In the genomic region with DNA sequence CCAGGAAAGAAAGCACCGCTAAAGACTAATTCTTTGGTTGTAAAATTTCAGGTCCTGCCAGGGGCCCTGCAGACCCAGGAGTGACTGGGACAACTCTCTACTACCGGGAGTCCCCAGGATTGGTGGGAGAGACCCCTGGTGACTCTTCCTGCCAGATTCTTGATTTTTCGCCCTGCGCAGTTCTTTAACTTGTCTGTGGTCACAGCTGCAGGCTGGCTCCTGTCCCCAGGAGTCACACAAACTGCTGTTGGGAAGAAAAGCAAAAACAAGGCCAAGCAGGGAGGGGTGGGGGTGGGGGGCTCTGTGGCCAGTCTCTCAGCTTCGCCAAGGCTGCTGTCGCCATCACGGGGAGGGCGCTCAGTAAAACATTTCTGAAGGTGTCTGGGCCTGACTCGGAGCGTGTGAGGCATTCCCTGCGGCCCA, we compare ENCODE assay signal across 27 mouse cellular contexts. TPM values are rescaled to one million over a fixed set of nuclear protein-coding genes. Genes with fewer than 3 reads are reported as not detected.
A peak's percentile ranks its signal among the peaks of the same experiment; 100 is the strongest.
DNase-seq lines count a peak whose midpoint lies in the region; ATAC-seq and TF ChIP-seq lines count a peak whose summit lies in the region.
"Had no signal": no experiment of that assay in that cellular context is flagged by ENCODE, and none has a peak within 500 bp of the region (broad histone marks: within the 10 kb centered on the region; RNA-seq: fewer than 3 reads in every experiment).

No protein-coding gene starts in this region.

- H3K4me3 ChIP-seq in heart, embryonic 11.5 days (ENCODE audit: low read depth, low read length): peak overlapping the region; percentile 13
- H3K4me3 ChIP-seq in liver, embryonic 11.5 days (ENCODE audit: low read depth, low read length): no peak overlapping the region
- H3K4me3 ChIP-seq in liver, embryonic 12.5 days: no peak overlapping the region
- H3K4me3 ChIP-seq in E14TG2a.4 (replicated peaks; ENCODE audit: low read length): peak overlapping the region; percentile 32; the same call in 1 of the 2 replicates
- H3K4me3 ChIP-seq in limb, embryonic 11.5 days (ENCODE audit: low read depth, low read length): peak overlapping the region; percentile 9; the same call in 1 of the 2 replicates
- H3K4me3 ChIP-seq: hindbrain, embryonic 12.5 days; megakaryocyte, embryonic 14.5 days; neural tube, embryonic 12.5 days; stomach, embryonic 15.5 days had no signal

- no peak for TF ChIP-seq CTCF in E14TG2a.4 (conservative IDR thresholded peaks at IDR 0.05; ENCODE audit: low read length)

- no peak for ATAC-seq in heart, embryonic 11.5 days (replicated peaks; ENCODE audit: insufficient number of reproducible peaks, low FRiP score, low TSS enrichment)
- ATAC-seq in liver, embryonic 11.5 days (replicated peaks; ENCODE audit: low FRiP score): no peak
- no peak for ATAC-seq in liver, embryonic 12.5 days
- ATAC-seq in limb, embryonic 11.5 days (ENCODE audit: insufficient number of reproducible peaks, low FRiP score, low TSS enrichment, low read depth): no peak

- H3K27me3 ChIP-seq in heart, embryonic 11.5 days (ENCODE audit: control insufficient read depth, insufficient read depth, low read length): peaks cover 77% of the 10 kb centered on the region
- H3K27me3 ChIP-seq in liver, embryonic 11.5 days (replicated peaks; ENCODE audit: control insufficient read depth, insufficient read depth, low read length): peaks cover 100% of the 10 kb centered on the region
- peaks cover 100% of the 10 kb centered on the region for H3K27me3 ChIP-seq in liver, embryonic 12.5 days (replicated peaks)
- peaks cover 99% of the 10 kb centered on the region for H3K27me3 ChIP-seq in E14TG2a.4 (ENCODE audit: insufficient read depth, low read length)
- H3K27me3 ChIP-seq in limb, embryonic 11.5 days (ENCODE audit: control insufficient read depth, insufficient read depth, low read length): peaks cover 82% of the 10 kb centered on the region

- 0 out of 2 replicates have a peak, but pooled peaks cover 12% of the 10 kb centered on the region for H3K4me1 ChIP-seq in heart, embryonic 11.5 days (ENCODE audit: control insufficient read depth, insufficient read depth, low read length)
- H3K4me1 ChIP-seq in liver, embryonic 11.5 days (replicated peaks; ENCODE audit: control insufficient read depth, insufficient read depth, low read length): no peaks in the 10 kb centered on the region
- H3K4me1 ChIP-seq in liver, embryonic 12.5 days: no peaks in the 10 kb centered on the region
- peaks cover 53% of the 10 kb centered on the region for H3K4me1 ChIP-seq in E14TG2a.4 (replicated peaks; ENCODE audit: low read depth, low read length)
- H3K4me1 ChIP-seq in limb, embryonic 11.5 days (ENCODE audit: control insufficient read depth, insufficient read depth, low read length): peaks cover 2% of the 10 kb centered on the region; the same call in 1 of the 2 replicates
- H3K4me1 ChIP-seq: hindbrain, embryonic 12.5 days; neural tube, embryonic 12.5 days; stomach, embryonic 15.5 days had no signal

- 8% methylated on average over 11 of the region's 11 CpGs for WGBS in heart, embryonic 11.5 days (ENCODE audit: insufficient replicate concordance)
- 6% methylated on average over 11 of the region's 11 CpGs for WGBS in liver, embryonic 11.5 days
- WGBS in liver, embryonic 12.5 days (ENCODE audit: insufficient replicate concordance): 4% methylated on average over 11 of the region's 11 CpGs
- WGBS in limb, embryonic 11.5 days: under 1% methylated on average over 11 of the region's 11 CpGs

- H3K4me2 ChIP-seq in heart, embryonic 11.5 days: peak overlapping the region; percentile 60
- H3K4me2 ChIP-seq in liver, embryonic 11.5 days: no peak overlapping the region
- H3K4me2 ChIP-seq in liver, embryonic 12.5 days: no peak overlapping the region
- peak overlapping the region; percentile 69 for H3K4me2 ChIP-seq in limb, embryonic 11.5 days (ENCODE audit: low read depth, severe bottlenecking)
- H3K4me2 ChIP-seq: hindbrain, embryonic 12.5 days; neural tube, embryonic 12.5 days; stomach, embryonic 15.5 days had no signal

- no peaks in the 10 kb centered on the region for H3K36me3 ChIP-seq in heart, embryonic 11.5 days (ENCODE audit: control insufficient read depth, insufficient read depth, low read length)
- no peaks in the 10 kb centered on the region for H3K36me3 ChIP-seq in liver, embryonic 11.5 days (ENCODE audit: control insufficient read depth, insufficient read depth, low read length)
- H3K36me3 ChIP-seq in liver, embryonic 12.5 days: no peaks in the 10 kb centered on the region
- H3K36me3 ChIP-seq in E14TG2a.4 (ENCODE audit: insufficient read depth, low read length): no peaks in the 10 kb centered on the region
- no peaks in the 10 kb centered on the region for H3K36me3 ChIP-seq in limb, embryonic 11.5 days (ENCODE audit: control insufficient read depth, insufficient read depth, low read length)
- H3K36me3 ChIP-seq: hindbrain, embryonic 12.5 days; neural tube, embryonic 12.5 days; stomach, embryonic 15.5 days had no signal

- no peaks in the 10 kb centered on the region for H3K9me3 ChIP-seq in heart, embryonic 11.5 days (replicated peaks; ENCODE audit: control insufficient read depth, low read length)
- H3K9me3 ChIP-seq in liver, embryonic 11.5 days (ENCODE audit: control insufficient read depth, low read length): no peaks in the 10 kb centered on the region
- no peaks in the 10 kb centered on the region for H3K9me3 ChIP-seq in liver, embryonic 12.5 days (replicated peaks)
- H3K9me3 ChIP-seq in E14TG2a.4 (ENCODE audit: low read length): no peaks in the 10 kb centered on the region
- H3K9me3 ChIP-seq in limb, embryonic 11.5 days (ENCODE audit: control insufficient read depth, low read length): no peaks in the 10 kb centered on the region
- H3K9me3 ChIP-seq: hindbrain, embryonic 12.5 days; neural tube, embryonic 12.5 days; stomach, embryonic 15.5 days had no signal

- H3K9ac ChIP-seq in heart, embryonic 11.5 days (ENCODE audit: low read depth, low read length): peak overlapping the region; percentile 72
- 0 out of 2 replicates have a peak overlapping the region, but pooled peaks have one; percentile 2 for H3K9ac ChIP-seq in liver, embryonic 11.5 days (ENCODE audit: low read depth, low read length)
- no peak overlapping the region for H3K9ac ChIP-seq in liver, embryonic 12.5 days
- H3K9ac ChIP-seq in limb, embryonic 11.5 days (ENCODE audit: low read length): peak overlapping the region; percentile 86
- H3K9ac ChIP-seq: hindbrain, embryonic 12.5 days; liver, embryonic 14.5 days; neural tube, embryonic 12.5 days; stomach, embryonic 15.5 days had no signal

- DNase-seq in heart, postnatal 4 days: no peak
- no peak for DNase-seq in liver, embryonic 11.5 days (ENCODE audit: low spot score)
- peak; percentile 64 for DNase-seq in limb, embryonic 11.5 days (ENCODE audit: low spot score)
- no peak for DNase-seq in layer of hippocampus, adult 9-11 months
- DNase-seq: B cell, adult 2 months; cerebellum, adult 8-10 months; gastrocnemius, postnatal 14 days; kidney, adult 9 months; kidney, postnatal 36 days; thymus, adult 2 months had no signal

- H3K27ac ChIP-seq in heart, embryonic 11.5 days (ENCODE audit: low read depth, low read length): peak overlapping the region; percentile 86
- no peak overlapping the region for H3K27ac ChIP-seq in liver, embryonic 11.5 days (ENCODE audit: low read depth, low read length)
- H3K27ac ChIP-seq in liver, embryonic 12.5 days: no peak overlapping the region
- peak overlapping the region; percentile 86 for H3K27ac ChIP-seq in limb, embryonic 11.5 days (replicated peaks; ENCODE audit: low read depth, low read length)
- H3K27ac ChIP-seq: hindbrain, embryonic 12.5 days; liver, embryonic 14.5 days; neural tube, embryonic 12.5 days; stomach, embryonic 15.5 days had no signal

RNA-seq across cellular contexts. Expression of gene Tbx5, which starts 32.2 kb away (rescaled TPM):
- polyA plus RNA-seq in heart, embryonic 11.5 days (2014; fragmentation: Nextera tagmentation; extraction: Ambion mirVana): 40.1 and 41.1 TPM in 2 replicates
- total RNA-seq in heart, postnatal 4 days (2021): 10 to 100 TPM; 36.3 to 36.6 TPM
- 3.6 and 5.7 TPM in 2 replicates for polyA plus RNA-seq in liver, embryonic 11.5 days (2014; fragmentation: Nextera tagmentation; extraction: Ambion mirVana)
- 0.27 and 0.83 TPM in 2 replicates for polyA plus RNA-seq in liver, embryonic 12.5 days (2016; fragmentation: Nextera tagmentation; extraction: Ambion mirVana)
- 34.3 and 40.5 TPM in 2 replicates for polyA plus RNA-seq in limb, embryonic 11.5 days (2014; fragmentation: Nextera tagmentation; extraction: Ambion mirVana)
- total RNA-seq: common myeloid progenitor, adult 5-6 weeks; ES-E14; layer of hippocampus, postnatal 10 days; left cerebral cortex, postnatal 10 days; monocyte, adult 5-6 weeks had no signal
- polyA plus RNA-seq: forebrain, embryonic 11.5 days; frontal cortex, adult 2 months; intestine, embryonic 14.5 days; neural tube, embryonic 12.5 days; spleen, adult 2 months had no signal

Comparison
In these comparisons a context has a peak if more than half of its experiments do, and no peak if none do; other contexts are left out.
1. H3K27ac ChIP-seq: peak in heart, embryonic 11.5 days (single experiment) and limb, embryonic 11.5 days (single experiment); none in liver, embryonic 11.5 days (single experiment) and liver, embryonic 12.5 days (single experiment).
2. H3K4me2 ChIP-seq: peak in heart, embryonic 11.5 days (single experiment) and limb, embryonic 11.5 days (single experiment); none in liver, embryonic 11.5 days (single experiment) and liver, embryonic 12.5 days (single experiment).
3. H3K4me3 ChIP-seq: peak in heart, embryonic 11.5 days (single experiment), E14TG2a.4 (single experiment) and limb, embryonic 11.5 days (single experiment); none in liver, embryonic 11.5 days (single experiment) and liver, embryonic 12.5 days (single experiment).